Comparison of ENCODE assay signal across 24 mouse cellular contexts in the genomic region with DNA sequence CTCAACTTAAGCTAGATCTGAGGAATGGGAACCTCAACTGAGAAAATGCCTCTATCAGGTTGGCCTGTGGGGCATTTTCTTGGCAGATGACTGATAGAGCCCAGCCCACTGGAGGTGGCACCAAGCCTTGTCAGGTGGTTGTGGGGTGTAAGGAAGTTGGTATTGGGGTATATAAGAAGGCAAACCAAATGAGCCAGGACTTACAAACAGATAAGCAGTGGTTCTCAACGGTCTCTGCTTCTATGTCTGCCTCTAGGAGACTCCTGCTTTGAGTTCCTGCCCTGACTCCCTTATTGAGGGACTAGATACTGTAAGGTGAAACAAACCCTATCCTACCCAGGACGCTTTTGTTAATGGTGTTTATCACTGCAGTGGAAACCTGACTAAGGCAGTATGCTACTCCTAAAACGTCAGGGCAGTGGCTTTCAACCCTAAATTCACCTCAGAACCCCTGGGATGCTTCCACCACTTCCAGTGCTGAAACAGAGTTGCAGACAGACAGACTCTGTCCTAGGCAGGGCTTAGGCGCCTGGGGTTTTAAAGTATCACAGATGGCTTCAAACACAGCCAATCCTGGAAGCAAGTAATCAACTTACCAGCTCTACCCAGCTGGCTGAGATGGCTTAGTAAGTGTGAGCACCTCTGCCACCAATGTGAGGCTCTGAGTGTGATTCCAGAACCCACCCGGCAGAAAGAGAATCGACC. TPM values are rescaled to one million over a fixed set of nuclear protein-coding genes. Genes with fewer than 3 reads are reported as not detected.
DNase-seq lines count a peak whose midpoint lies in the region; ATAC-seq and TF ChIP-seq lines count a peak whose summit lies in the region.
"Had no signal": no experiment of that assay in that cellular context is flagged by ENCODE, and none has a peak within 500 bp of the region (broad histone marks: within the 10 kb centered on the region; RNA-seq: fewer than 3 reads in every experiment).

No protein-coding gene starts in this region.

- H3K4me3 ChIP-seq in heart, embryonic 11.5 days (ENCODE audit: low read depth, low read length): no peak overlapping the region
- no peak overlapping the region for H3K4me3 ChIP-seq in hindbrain, postnatal 0 days (ENCODE audit: low read length)
- H3K4me3 ChIP-seq: embryonic facial prominence, embryonic 15.5 days; hindbrain, embryonic 10.5 days; limb, embryonic 13.5 days; liver, embryonic 13.5 days; midbrain, embryonic 10.5 days; neural tube, embryonic 15.5 days had no signal

- H3K27me3 ChIP-seq in heart, embryonic 11.5 days (ENCODE audit: control insufficient read depth, insufficient read depth, low read length): no peaks in the 10 kb centered on the region
- no peaks in the 10 kb centered on the region for H3K27me3 ChIP-seq in hindbrain, postnatal 0 days (ENCODE audit: insufficient read depth, low read length)
- H3K27me3 ChIP-seq: CH12.LX; embryonic facial prominence, embryonic 15.5 days; limb, embryonic 13.5 days; liver, embryonic 13.5 days; neural tube, embryonic 15.5 days had no signal

- no peak for TF ChIP-seq CTCF in hindbrain, postnatal 0 days (IDR thresholded peaks at IDR 0.05; ENCODE audit: low read depth)

- no peak overlapping the region for H3K9ac ChIP-seq in heart, embryonic 11.5 days (ENCODE audit: low read depth, low read length)
- H3K9ac ChIP-seq in hindbrain, postnatal 0 days (replicated peaks; ENCODE audit: low read length): no peak overlapping the region
- H3K9ac ChIP-seq: embryonic facial prominence, embryonic 15.5 days; limb, embryonic 13.5 days; liver, embryonic 13.5 days; lung, embryonic 14.5 days; neural tube, embryonic 15.5 days had no signal

- no peaks in the 10 kb centered on the region for H3K9me3 ChIP-seq in heart, embryonic 11.5 days (replicated peaks; ENCODE audit: control insufficient read depth, low read length)
- no peaks in the 10 kb centered on the region for H3K9me3 ChIP-seq in hindbrain, postnatal 0 days (ENCODE audit: low read length)
- H3K9me3 ChIP-seq: embryonic facial prominence, embryonic 15.5 days; G1E; hindbrain, embryonic 10.5 days; limb, embryonic 13.5 days; liver, embryonic 13.5 days; midbrain, embryonic 10.5 days; neural tube, embryonic 15.5 days had no signal

- H3K27ac ChIP-seq in heart, embryonic 11.5 days (ENCODE audit: low read depth, low read length): no peak overlapping the region
- no peak overlapping the region for H3K27ac ChIP-seq in hindbrain, postnatal 0 days
- H3K27ac ChIP-seq: embryonic facial prominence, embryonic 15.5 days; hindbrain, embryonic 10.5 days; kidney, postnatal 0 days; limb, embryonic 13.5 days; liver, embryonic 13.5 days; neural tube, embryonic 15.5 days had no signal

- H3K36me3 ChIP-seq in heart, embryonic 11.5 days (ENCODE audit: control insufficient read depth, insufficient read depth, low read length): peaks cover 3% of the 10 kb centered on the region; the same call in 1 of the 2 replicates
- H3K36me3 ChIP-seq in hindbrain, postnatal 0 days (ENCODE audit: insufficient read depth, low read length): no peaks in the 10 kb centered on the region
- H3K36me3 ChIP-seq: limb, embryonic 13.5 days; liver, embryonic 13.5 days; neural tube, embryonic 15.5 days had no signal

- no peak overlapping the region for H3K4me2 ChIP-seq in heart, embryonic 11.5 days
- H3K4me2 ChIP-seq in hindbrain, postnatal 0 days (ENCODE audit: low read depth, low read length): no peak overlapping the region
- H3K4me2 ChIP-seq: embryonic facial prominence, embryonic 15.5 days; limb, embryonic 13.5 days; liver, embryonic 13.5 days; lung, embryonic 14.5 days; neural tube, embryonic 15.5 days had no signal

- 72% methylated on average over 6 of the region's 6 CpGs for WGBS in heart, embryonic 11.5 days (ENCODE audit: insufficient replicate concordance)
- 87% methylated on average over 6 of the region's 6 CpGs for WGBS in hindbrain, postnatal 0 days

- no peaks in the 10 kb centered on the region for H3K4me1 ChIP-seq in heart, embryonic 11.5 days (ENCODE audit: control insufficient read depth, insufficient read depth, low read length)
- H3K4me1 ChIP-seq in hindbrain, postnatal 0 days (ENCODE audit: insufficient read depth, low read length): no peaks in the 10 kb centered on the region
- H3K4me1 ChIP-seq: hindbrain, embryonic 10.5 days; limb, embryonic 13.5 days; neural tube, embryonic 15.5 days had no signal

- DNase-seq in heart, adult 11 months: peak; percentile 44
- peak; percentile 60 for DNase-seq in 416B (ENCODE audit: low read depth)
- no peak for DNase-seq in T-cell, adult 2 months (ENCODE audit: low spot score)
- DNase-seq in hindbrain, postnatal 0 days (ENCODE audit: low spot score): no peak
- DNase-seq: adrenal gland, postnatal 25 days; cerebellum, adult 8-10 months; gastrocnemius, postnatal 14 days; kidney, adult 2 months; layer of hippocampus, adult 9-11 months; liver, embryonic 13.5 days; lung, embryonic 14.5 days; lung, postnatal 36 days had no signal

- no peak for ATAC-seq in heart, embryonic 11.5 days (replicated peaks; ENCODE audit: insufficient number of reproducible peaks, low FRiP score, low TSS enrichment)
- ATAC-seq in common myeloid progenitor, adult 5-6 weeks (replicated peaks; ENCODE audit: low read depth, poor library complexity, severe bottlenecking): peak; percentile 82
- peak; percentile 39 for ATAC-seq in megakaryocyte, adult 5-6 weeks (ENCODE audit: poor library complexity, severe bottlenecking)
- ATAC-seq in hindbrain, postnatal 0 days: no peak
- ATAC-seq: forebrain, embryonic 16.5 days had no signal

RNA-seq across cellular contexts. Expression of gene B3gntl1, which starts 17.0 kb away (rescaled TPM):
- 6.4 and 6.5 TPM in 2 replicates for polyA plus RNA-seq in heart, embryonic 11.5 days (2014; fragmentation: Nextera tagmentation; extraction: Ambion mirVana)
- total RNA-seq in common myeloid progenitor, adult 5-6 weeks (2017): 8.8 and 16.2 TPM in 2 replicates
- 3.6 and 5.8 TPM in 2 replicates for total RNA-seq in megakaryocyte, adult 5-6 weeks (2015)
- total RNA-seq in megakaryocyte, adult 5-6 weeks (2017): 5.2 and 7.8 TPM in 2 replicates
- total RNA-seq in hindbrain, postnatal 0 days (2014; rRNA removed): 9.6 and 11.0 TPM in 2 replicates
- 6.0 and 6.2 TPM in 2 replicates for polyA plus RNA-seq in hindbrain, postnatal 0 days (2015; fragmentation: Nextera tagmentation; extraction: Ambion mirVana)

RNA-seq across cellular contexts. Expression of gene Metrnl, which starts 45.4 kb away (rescaled TPM):
- polyA plus RNA-seq in heart, embryonic 11.5 days (2014; fragmentation: Nextera tagmentation; extraction: Ambion mirVana): 6.0 and 7.0 TPM in 2 replicates
- total RNA-seq in common myeloid progenitor, adult 5-6 weeks (2017): 2.4 TPM in 1 of 2 replicates, not detected in the other
- total RNA-seq in megakaryocyte, adult 5-6 weeks (2015): 32.9 and 40.5 TPM in 2 replicates
- 16.4 and 20.6 TPM in 2 replicates for total RNA-seq in megakaryocyte, adult 5-6 weeks (2017)
- 24.4 and 33.2 TPM in 2 replicates for total RNA-seq in hindbrain, postnatal 0 days (2014; rRNA removed)
- polyA plus RNA-seq in hindbrain, postnatal 0 days (2015; fragmentation: Nextera tagmentation; extraction: Ambion mirVana): 17.0 and 19.5 TPM in 2 replicates
- total RNA-seq: G1E had no signal
- polyA plus RNA-seq: G1E had no signal

Comparison
In these comparisons a context has a peak if more than half of its experiments do, and no peak if none do; other contexts are left out.
1. DNase-seq: peak in heart, adult 11 months (single experiment) and 416B (single experiment); none in T-cell, adult 2 months (single experiment) and hindbrain, postnatal 0 days (single experiment).
2. ATAC-seq: peak in common myeloid progenitor, adult 5-6 weeks (single experiment) and megakaryocyte, adult 5-6 weeks (single experiment); none in heart, embryonic 11.5 days (single experiment) and hindbrain, postnatal 0 days (single experiment).